Mouse (Mus musculus): Measurements from ENCODE around the gene Sez6l. TPM values are rescaled to one million over a fixed set of nuclear protein-coding genes. Genes with fewer than 3 reads are reported as not detected.

Gene Sez6l
- not detected for polyA plus RNA-seq (2017; shearing (Covaris generic))

- ATAC-seq, result no peak
Observed at GRCm38 (mm10) chr5:112576993-112577670, at the start of gene Sez6l. Sez6l (minus strand) TSS chr5:112577185.

GRCm38 (mm10) chr5:112625555-112626160, 48.7 kb upstream of the Sez6l start:
- ATAC-seq, result no peak

GRCm38 (mm10) chr5:112622946-112623345, 46.0 kb upstream of the Sez6l start:
- no peak for ATAC-seq

- ATAC-seq, result no peak
Observed at GRCm38 (mm10) chr5:112620256-112620655, 43.3 kb upstream of the Sez6l start.

- no peak for ATAC-seq
Observed at GRCm38 (mm10) chr5:112619344-112619743, 42.4 kb upstream of the Sez6l start.

DNA sequence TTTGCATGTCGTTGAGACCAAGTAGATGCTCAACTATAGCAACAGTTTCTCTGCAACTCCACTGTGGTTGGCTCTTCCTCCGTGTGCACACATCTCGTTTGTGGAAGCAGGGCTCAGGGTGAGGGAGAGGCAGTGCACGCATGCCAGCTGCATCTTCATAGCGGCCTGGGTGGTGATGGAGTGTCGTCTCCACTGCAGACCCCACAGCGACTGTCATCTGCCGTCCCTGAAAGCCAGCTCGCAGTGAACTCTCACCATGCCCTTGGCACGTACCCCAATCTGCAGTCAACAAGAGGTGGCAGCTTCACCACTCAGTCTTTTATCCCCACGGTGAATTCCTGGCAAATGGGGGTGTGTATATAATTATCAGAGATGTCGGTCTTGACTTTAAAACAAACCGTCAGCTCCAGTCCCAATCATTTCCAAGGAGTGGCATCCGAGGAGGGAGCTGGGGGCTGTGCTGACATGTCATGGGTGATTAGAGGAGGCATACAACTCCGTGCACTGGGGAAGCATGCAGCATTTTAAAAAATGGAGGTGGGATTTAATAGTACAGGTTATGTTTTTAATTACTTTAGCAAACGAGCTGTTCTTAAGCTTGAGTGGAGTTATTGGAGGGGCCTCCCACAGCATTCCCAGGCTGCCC, 40.7 kb upstream of the Sez6l start:
- no peak for ATAC-seq

GRCm38 (mm10) chr5:112615946-112616617, 39.1 kb upstream of the Sez6l start:
- no peak for ATAC-seq

DNA sequence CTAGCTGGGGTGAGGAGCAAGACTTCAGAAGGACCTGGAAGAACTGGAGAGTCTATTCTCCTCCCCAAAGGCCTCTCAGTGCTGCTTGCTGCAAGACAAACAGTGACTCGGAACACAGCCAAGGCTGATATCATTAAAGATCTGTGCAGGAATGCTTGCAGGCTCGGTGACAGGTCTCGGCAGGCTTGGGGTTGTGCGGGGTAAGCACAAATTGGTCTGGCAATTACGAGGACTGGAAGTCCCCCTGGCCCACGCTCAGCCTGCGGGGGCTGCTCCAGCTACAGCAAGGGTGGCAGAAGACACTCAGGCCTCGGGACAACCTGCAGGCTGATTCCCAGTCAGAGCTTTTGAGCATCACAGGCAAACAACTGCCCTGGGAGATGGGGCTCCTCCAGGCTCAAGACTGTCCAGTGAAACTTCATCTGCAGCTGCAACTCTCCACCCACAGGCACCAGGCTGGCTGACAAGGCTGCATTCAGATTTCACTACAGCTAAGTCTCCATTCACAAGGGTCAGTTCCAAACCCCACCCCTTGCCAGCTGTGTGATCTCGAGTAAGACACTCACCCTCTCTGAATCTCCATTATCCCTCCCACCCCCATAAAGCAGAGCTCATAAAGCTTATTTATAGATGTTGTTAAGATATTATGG, 31.0 kb upstream of the Sez6l start:
- ATAC-seq, result no peak

DNA sequence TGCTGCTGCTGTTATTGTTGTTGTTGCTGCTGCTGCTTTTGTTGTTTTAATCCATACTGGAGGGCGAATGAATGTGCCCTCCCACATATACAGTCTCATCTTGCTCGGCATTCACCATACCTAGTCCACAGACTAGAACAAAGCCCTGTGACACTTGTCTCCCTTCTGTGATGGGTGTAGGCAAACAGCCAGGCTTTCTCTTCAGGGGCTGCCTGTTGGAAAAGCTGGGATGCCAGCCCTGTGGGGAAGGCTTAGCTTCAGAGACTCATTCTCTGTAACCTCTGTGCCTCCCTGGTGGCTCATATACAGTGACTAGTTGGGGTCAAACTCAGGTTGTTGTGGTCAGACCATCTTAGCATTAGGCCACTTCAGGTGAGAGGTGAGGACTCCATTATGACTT, 30.1 kb upstream of the Sez6l start:
- ATAC-seq, result no peak

DNA sequence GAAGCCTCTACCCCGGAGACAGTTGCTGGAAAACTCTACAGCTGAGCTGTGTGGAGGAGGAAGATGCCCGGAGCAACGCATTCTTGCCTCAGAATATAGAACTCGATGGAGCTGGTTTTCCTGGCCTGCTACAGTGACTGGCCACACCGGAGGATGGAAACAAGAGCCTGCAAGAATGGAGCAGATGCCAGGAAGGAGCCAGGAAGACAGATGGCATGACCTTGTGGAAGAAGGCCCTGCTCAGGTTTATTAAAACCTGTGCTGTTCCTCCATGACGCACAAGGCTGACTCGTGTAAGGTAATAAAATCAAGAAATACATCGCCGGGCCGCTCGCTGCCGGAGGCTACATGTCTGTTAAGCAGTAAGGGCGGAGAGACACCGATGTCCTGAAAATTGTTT, 28.4 kb upstream of the Sez6l start:
- no peak for ATAC-seq

GRCm38 (mm10) chr5:112604251-112604650, 27.3 kb upstream of the Sez6l start:
- ATAC-seq, result no peak

- no peak for ATAC-seq
Observed at GRCm38 (mm10) chr5:112603594-112603993, 26.6 kb upstream of the Sez6l start.

DNA sequence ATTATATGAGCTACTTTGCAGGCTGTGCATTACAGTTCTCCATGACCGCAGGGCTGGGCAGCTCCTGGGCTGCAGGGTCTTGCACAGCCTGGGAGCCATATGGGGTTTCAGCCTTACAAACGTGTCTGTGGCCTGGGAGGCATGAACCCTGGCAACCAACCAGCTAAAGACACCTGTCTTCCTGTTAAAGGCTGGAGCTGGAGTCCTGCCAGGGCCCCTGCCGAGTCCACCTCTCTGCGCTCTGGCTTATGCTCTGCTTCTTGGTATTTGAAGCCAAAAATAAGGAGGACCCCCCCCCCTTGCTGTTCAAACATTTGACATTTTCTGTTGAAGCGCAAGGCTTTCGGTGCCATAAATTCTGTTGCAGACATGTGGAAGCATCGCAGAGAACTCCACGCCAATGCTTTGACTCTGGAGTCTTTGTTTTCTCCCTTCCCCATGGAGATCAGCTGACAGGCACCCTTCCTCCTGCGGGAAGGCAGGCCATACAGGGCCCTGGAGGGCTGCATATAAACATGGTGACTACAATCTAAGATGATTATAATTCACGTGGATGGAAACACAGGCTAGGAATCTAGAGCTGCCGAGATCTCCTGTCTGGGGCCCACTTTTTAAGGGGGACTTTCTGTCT, 23.4 kb upstream of the Sez6l start:
- ATAC-seq, result no peak

- ATAC-seq, result no peak
Observed at GRCm38 (mm10) chr5:112599538-112600308, 22.7 kb upstream of the Sez6l start.

DNA sequence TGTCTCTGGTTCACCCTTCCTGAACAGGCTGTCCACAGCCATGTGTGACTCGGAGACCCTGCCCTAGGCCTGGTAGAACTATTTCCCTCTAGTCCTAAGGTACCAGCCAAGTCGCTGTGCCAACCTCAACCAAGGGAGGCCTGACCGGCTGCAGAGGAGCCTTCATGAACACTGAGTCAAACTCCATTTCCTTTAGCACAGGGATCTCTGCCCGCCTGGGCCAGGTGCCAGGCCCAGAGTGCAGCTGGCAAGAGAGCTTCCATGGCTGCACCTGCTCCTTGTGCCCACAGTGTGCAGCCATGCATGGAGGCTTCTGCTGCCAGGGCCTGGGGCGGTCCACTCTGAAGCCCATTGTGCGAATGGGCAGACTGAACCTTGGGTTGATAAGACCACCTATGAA, 20.9 kb upstream of the Sez6l start:
- ATAC-seq, result no peak

DNA sequence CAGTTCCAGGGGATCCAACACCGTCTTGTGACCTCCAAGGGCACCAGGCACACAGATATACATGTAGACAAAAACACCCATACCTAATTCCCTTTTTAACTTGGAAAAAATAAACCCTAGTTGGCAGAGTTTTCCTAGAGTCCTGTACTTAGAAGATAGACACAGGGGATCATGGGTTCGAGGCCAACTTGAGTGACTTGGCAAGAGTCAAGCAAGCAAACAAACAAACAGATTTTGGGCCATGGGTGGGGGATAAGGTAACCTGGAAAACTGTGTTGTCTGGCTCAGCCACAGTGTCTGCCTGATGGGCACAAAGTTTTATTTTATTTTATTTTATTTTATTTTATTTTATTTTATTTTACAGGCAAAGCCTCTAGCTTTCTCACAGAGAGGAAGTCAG, 20.3 kb upstream of the Sez6l start:
- ATAC-seq, result no peak

- no peak for ATAC-seq
Observed at GRCm38 (mm10) chr5:112596729-112597128, 19.7 kb upstream of the Sez6l start.

DNA sequence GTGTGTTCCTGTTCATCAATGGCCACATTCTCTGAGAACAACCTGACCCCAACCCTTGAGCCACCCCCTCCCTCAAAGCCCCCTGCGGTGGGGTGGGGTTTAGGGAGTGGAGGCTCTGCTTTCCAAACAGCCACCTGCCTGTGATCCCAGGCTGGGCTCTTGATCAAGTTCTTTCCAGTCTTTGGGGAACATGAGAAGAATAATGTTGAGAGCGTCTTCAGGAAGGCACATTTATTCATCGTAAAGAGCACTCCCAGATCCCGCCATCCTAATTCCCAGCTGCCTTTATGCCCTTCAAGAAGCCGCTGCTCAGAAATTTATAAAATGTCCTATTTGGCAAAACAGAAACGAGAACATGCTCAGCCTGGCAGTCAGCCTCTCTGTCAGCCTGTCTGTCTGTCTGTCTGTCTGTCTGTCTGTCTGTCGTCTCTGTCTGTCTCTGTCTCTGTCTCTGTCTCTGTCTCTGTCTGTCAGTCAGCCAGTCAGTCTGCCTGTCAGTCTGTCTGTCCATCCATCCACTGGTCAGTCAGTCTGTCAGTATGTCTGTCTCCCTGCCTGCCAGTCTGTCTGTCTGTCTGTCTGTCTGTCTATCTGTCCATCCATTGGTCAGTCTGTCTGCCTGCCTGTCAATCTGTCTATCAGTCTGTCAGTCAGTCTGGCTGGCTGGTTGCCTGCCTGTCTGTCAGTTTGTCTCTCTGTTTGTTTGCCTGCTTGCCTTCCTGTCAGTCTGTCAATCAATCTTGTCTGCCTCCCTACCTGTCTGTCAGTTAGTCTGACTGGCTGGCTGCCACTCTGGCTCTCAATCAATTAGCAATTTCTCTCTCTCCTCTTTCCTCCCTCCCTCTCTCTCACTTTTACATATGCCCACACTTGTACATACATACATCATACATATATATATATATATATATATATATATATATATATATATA, 19.0 kb upstream of the Sez6l start:
- no peak for ATAC-seq

GRCm38 (mm10) chr5:112591706-112592105, 14.7 kb upstream of the Sez6l start:
- no peak for ATAC-seq

GRCm38 (mm10) chr5:112586071-112586470, 9.1 kb upstream of the Sez6l start:
- ATAC-seq, result no peak

All from activated CD4-positive, CD25-positive, alpha-beta regulatory T cell, adult 4 months (primary cell).